Mouse (Mus musculus) adrenal gland, adult 8-10 months (tissue): ENCODE results near the gene Tanc2. TPM values are rescaled to one million over a fixed set of nuclear protein-coding genes. Genes with fewer than 3 reads are reported as not detected.
A peak's percentile ranks its signal among the peaks of the same experiment; 100 is the strongest.

ENCODE experiments used
- DNase-seq: peaks from one replicate; pipeline ENCODE4 v3.0.0; 2022
- microRNA-seq, 2 experiments: library from miRNA; unstranded; fragments of <30 nt; microRNA quantifications; one replicate each; pipeline ENCODE4 v1.2.0; 2022
- total RNA-seq, 4 experiments: library from RNA; stranded (reverse); gene quantifications; 2 replicates each; pipeline ENCODE4 v1.2.4; 2022

Gene Tanc2
- total RNA-seq, 4 experiments from 2014 or later: 14.7 to 22.8 (median 18.6) TPM

DNA sequence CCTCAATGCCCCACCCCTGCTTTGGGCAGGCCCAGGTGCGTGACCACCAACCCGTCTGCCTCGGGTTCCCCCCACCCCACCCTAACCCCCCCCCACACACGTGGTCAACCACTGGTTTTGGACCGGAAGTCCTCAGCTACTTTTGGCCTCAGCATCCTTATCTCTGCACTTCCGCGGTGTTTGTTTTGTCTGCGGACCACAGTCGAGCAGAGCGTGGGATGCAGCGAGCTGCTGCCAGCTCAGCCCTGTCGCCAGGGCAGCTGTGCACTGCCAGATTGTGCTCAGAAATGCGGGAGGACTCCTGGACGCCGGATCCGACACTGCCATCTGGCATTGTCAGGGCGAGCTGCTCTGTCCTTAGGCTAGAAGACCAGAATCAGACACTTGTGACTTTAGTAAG is 369.6 kb downstream of the Tanc2 start:
- no peak for DNase-seq

DNA sequence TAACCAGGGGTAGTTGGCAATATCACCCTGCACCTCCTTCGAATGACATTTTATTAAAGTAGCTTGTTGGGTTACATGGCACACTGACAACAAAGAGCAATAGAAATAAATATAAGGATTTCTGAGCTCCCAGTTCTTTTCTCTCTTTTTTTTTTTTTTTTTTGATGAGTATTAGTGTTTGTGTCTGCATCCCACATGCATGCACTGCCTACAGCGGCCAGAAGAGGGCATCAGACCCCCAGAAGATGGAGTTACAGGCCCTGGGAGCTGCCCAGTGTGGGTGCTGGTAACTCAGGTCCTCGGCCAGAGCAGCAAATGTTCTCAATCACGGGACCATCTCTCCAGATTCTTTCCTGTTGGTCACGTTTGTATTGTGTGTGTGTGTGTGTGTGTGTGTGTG is 374.9 kb downstream of the Tanc2 start:
- no peak for DNase-seq

DNA sequence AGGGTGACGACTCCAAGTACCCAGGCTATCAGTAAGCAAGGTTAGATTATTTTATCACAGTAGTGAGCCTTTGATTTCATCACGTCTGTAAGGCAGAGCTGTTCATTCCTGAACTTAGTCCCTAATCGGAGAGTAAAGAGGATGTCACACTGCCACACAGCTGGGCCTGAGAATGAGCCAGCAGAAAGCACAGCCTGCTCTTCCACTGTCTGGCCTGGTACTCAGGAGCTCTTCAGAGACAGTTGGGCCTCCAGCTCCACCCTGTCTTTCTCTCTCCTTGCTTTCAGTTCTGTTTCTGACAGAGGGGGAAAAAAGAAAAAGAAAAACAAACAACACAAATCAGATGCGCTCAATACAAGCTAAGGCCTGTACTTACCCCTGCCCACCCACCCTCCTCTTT is 376.5 kb downstream of the Tanc2 start:
- no peak for DNase-seq

DNA sequence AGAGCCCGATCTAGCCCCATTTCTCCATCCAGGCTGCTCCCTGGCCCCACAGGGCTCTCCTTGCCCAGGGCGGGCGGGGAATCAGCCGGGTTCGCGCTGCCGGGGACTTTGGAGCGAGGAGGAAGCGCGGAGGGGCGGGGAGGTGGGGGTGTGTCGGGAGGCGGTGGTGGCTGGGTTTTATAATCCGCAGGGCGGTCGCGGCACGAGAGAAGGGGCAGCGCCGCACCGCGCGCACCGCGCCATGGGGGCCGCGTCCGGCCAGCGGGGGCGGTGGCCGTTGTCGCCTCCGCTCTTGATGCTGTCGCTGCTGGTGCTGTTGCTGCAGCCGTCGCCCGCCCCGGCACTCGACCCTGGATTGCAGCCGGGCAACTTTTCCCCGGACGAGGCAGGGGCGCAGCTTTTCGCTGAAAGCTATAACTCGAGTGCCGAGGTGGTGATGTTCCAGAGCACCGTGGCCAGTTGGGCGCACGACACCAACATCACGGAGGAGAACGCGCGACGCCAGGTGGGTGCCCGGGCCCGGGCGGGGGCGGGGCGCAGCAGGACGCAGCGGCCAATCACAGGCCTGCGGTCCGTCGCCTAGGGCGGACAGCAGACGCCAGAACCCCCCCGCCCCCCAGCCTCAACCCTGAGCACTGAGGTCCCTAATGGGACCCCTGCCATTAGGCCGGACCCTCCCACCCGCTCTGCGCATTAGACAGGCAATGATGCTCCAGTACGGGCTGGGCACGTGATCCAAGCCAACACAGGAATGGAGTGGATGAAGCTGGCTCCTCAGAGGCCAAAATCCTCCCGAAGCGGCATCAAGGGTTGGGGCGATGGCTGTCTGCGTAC is 378.2 kb downstream of the Tanc2 start, which contains the start of gene Ace:
Ace (plus strand) TSS at position 205 of the 834 bp plus-strand sequence.
- DNase-seq: no peak

DNA sequence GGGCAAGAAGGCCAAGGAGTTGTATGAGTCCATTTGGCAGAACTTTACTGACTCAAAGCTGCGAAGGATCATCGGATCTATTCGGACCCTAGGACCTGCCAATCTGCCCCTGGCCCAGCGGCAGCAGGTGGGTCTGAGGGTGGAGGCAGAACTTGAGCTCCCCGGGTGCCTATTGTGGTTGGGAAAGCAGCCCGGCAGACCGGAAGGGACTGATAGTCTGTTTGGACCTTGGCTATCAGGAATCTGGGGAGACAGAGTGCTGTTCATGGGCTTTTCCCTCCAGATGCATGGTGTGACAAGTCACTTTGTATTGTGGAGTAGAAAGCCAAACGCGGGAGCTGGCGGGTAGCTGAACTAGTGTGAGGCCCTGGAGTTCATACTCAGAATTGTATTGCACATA is 379.2 kb downstream of the Tanc2 start:
- no peak for DNase-seq

GRCm38 (mm10) chr11:105969516-105969915 is 379.7 kb downstream of the Tanc2 start:
- DNase-seq: peak; percentile 34

DNA sequence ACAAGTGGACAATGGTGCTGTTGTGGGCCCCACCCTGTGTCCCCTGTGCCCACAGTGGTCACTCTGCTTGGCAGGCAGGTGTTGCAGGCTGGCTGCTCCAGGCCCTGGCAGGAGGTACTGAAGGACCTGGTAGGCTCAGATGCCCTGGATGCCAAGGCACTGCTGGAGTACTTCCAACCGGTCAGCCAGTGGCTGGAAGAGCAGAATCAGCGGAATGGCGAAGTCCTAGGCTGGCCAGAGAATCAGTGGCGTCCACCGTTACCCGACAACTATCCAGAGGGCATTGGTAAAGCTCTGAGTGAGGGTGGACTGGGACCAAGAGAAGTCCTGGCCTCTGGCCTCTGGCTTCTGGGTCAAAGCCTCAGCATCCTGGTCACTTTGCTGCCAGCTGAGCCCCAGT is 384.8 kb downstream of the Tanc2 start:
- DNase-seq: no peak

GRCm38 (mm10) chr11:105975050-105975449 is 385.3 kb downstream of the Tanc2 start:
- no peak for DNase-seq

DNA sequence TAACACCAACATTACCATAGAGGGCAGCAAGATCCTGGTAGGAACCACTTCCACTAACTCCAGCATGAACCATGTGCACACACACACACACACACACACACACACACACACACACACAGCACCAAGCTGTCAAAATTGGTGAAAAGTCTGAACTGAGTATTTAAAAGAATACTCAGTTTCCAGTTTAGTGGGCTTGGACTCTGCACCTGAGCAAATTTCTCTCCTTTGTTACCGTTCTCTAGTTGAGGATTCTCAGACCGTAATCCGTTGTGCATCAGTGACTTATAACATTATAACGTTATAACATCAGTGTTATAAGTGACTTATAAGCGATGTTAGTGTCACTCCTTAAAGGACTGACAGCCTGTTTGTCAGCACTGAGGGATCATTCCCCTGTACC is 385.9 kb downstream of the Tanc2 start:
- DNase-seq: no peak

DNA sequence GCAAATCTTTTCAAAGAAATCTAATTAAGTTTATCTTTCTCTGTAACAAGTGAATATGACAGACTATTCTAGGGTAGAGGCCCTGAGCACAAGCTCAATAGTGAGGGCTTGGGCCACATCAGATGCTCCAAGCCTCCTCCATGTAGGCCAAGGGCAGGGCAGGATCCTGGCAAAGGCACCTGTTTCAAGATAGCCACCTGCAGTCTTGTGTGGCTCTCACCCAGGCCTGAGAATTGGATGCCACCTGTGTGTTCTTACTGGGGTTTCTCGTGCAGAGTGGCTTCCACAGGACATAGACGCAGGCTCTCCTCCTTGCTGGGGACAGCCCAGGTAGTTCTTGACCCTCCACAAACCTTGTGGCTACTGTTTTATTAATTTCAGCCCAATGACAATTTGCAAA is 388.4 kb downstream of the Tanc2 start:
- no peak for DNase-seq

- DNase-seq: no peak
Measured at GRCm38 (mm10) chr11:105978634-105979033, 388.8 kb downstream of the Tanc2 start.

Small RNA genes lying within 50 kb of the gene (microRNA-seq; reads per million reads assigned to microRNA genes)
- gene Gm23990: 0 reads per million in 2 experiments

Other genes starting within 250 kb of the Tanc2 start
- gene March10, start 133.3 kb upstream of the Tanc2 start, total RNA-seq: not detected